Comparison of ENCODE assay signal across 19 mouse cellular contexts in genomic region chr1:37518791-37519190, GRCm38 (mm10). TPM values are rescaled to one million over a fixed set of nuclear protein-coding genes. Genes with fewer than 3 reads are reported as not detected.
DNase-seq lines count a peak whose midpoint lies in the region; ATAC-seq and TF ChIP-seq lines count a peak whose summit lies in the region.
"Had no signal": no experiment of that assay in that cellular context is flagged by ENCODE, and none has a peak within 500 bp of the region (broad histone marks: within the 10 kb centered on the region; RNA-seq: fewer than 3 reads in every experiment).

No protein-coding gene starts in this region.

- H3K4me3 ChIP-seq in gastrocnemius, adult 2 months: 0 out of 2 replicates have a peak overlapping the region, but pooled peaks have one; percentile 2
- H3K4me3 ChIP-seq in heart, postnatal 0 days (ENCODE audit: low read depth, low read length): no peak overlapping the region
- H3K4me3 ChIP-seq in megakaryocyte, embryonic 14.5 days (replicated peaks): peak overlapping the region; percentile 38
- H3K4me3 ChIP-seq in stomach, postnatal 0 days (ENCODE audit: low read depth, low read length): no peak overlapping the region
- H3K4me3 ChIP-seq: embryonic facial prominence, embryonic 13.5 days; forebrain, embryonic 12.5 days; hindbrain, embryonic 13.5 days had no signal

- H3K9ac ChIP-seq in heart, postnatal 0 days (replicated peaks; ENCODE audit: low read depth, low read length): no peak overlapping the region
- H3K9ac ChIP-seq in stomach, postnatal 0 days (ENCODE audit: low read length): no peak overlapping the region
- H3K9ac ChIP-seq: embryonic facial prominence, embryonic 13.5 days; forebrain, embryonic 12.5 days; forebrain, postnatal 0 days; hindbrain, embryonic 13.5 days had no signal

- WGBS in heart, postnatal 0 days: 76% methylated on average over 4 of the region's 4 CpGs
- WGBS in stomach, postnatal 0 days: 67% methylated on average over 4 of the region's 4 CpGs

- peak overlapping the region; percentile 80 for H3K27ac ChIP-seq in gastrocnemius, adult 2 months
- H3K27ac ChIP-seq in heart, postnatal 0 days (ENCODE audit: low read depth): peak overlapping the region; percentile 32; the same call in 1 of the 2 replicates
- peak overlapping the region; percentile 53 for H3K27ac ChIP-seq in stomach, postnatal 0 days (replicated peaks)
- H3K27ac ChIP-seq: embryonic facial prominence, embryonic 13.5 days; forebrain, embryonic 12.5 days; hindbrain, embryonic 13.5 days; hindbrain, postnatal 0 days had no signal

- no peak for DNase-seq in gastrocnemius, adult 2 months
- DNase-seq in gastrocnemius, postnatal 10 days: no peak
- DNase-seq in heart, postnatal 0 days (ENCODE audit: low spot score): no peak
- DNase-seq in heart, postnatal 14 days: no peak
- no peak for DNase-seq in stomach, postnatal 0 days (ENCODE audit: low spot score)
- no peak for DNase-seq in left cerebral cortex, adult 9 months (ENCODE audit: low spot score in 2 of 2)
- DNase-seq: adrenal gland, postnatal 10 days; cerebellum, adult 11-12 months; cerebellum, adult 9-10 months; cerebellum, postnatal 25 days; forebrain, postnatal 0 days; gastrocnemius, postnatal 14 days had no signal

- no peaks in the 10 kb centered on the region for H3K4me1 ChIP-seq in heart, postnatal 0 days (ENCODE audit: control insufficient read depth, insufficient read depth)
- H3K4me1 ChIP-seq in megakaryocyte, embryonic 14.5 days: peaks cover 79% of the 10 kb centered on the region
- H3K4me1 ChIP-seq in stomach, postnatal 0 days (replicated peaks; ENCODE audit: control insufficient read depth, insufficient read depth): peaks cover 6% of the 10 kb centered on the region; the same call in 1 of the 2 replicates
- H3K4me1 ChIP-seq: embryonic facial prominence, embryonic 13.5 days; forebrain, embryonic 12.5 days had no signal

- TF ChIP-seq EP300 in heart, postnatal 0 days (IDR thresholded peaks at IDR 0.05; ENCODE audit: low read depth): no peak
- no peak for TF ChIP-seq EP300 in stomach, postnatal 0 days (optimal IDR thresholded peaks at IDR 0.05)

- no peak for TF ChIP-seq CTCF in gastrocnemius, adult 2 months (IDR thresholded peaks at IDR 0.05)
- TF ChIP-seq CTCF in heart, postnatal 0 days (IDR thresholded peaks at IDR 0.05; ENCODE audit: low read depth): no peak
- TF ChIP-seq CTCF in stomach, postnatal 0 days (IDR thresholded peaks at IDR 0.05; ENCODE audit: low read depth): no peak

- no peak overlapping the region for H3K4me2 ChIP-seq in heart, postnatal 0 days (ENCODE audit: low read depth, low read length)
- no peak overlapping the region for H3K4me2 ChIP-seq in stomach, postnatal 0 days (replicated peaks; ENCODE audit: low read depth)
- H3K4me2 ChIP-seq: embryonic facial prominence, embryonic 13.5 days; forebrain, embryonic 12.5 days; heart, embryonic 11.5 days; hindbrain, embryonic 13.5 days had no signal

- H3K9me3 ChIP-seq in heart, postnatal 0 days (replicated peaks; ENCODE audit: control insufficient read depth, low read length): no peaks in the 10 kb centered on the region
- H3K9me3 ChIP-seq in megakaryocyte, embryonic 14.5 days: no peaks in the 10 kb centered on the region
- no peaks in the 10 kb centered on the region for H3K9me3 ChIP-seq in stomach, postnatal 0 days (ENCODE audit: control insufficient read depth, low read length)
- H3K9me3 ChIP-seq: embryonic facial prominence, embryonic 13.5 days; forebrain, embryonic 12.5 days; hindbrain, embryonic 13.5 days had no signal

- no peaks in the 10 kb centered on the region for H3K27me3 ChIP-seq in heart, postnatal 0 days (ENCODE audit: control insufficient read depth, insufficient read depth, low read length)
- no peaks in the 10 kb centered on the region for H3K27me3 ChIP-seq in megakaryocyte, embryonic 14.5 days (replicated peaks)
- H3K27me3 ChIP-seq in stomach, postnatal 0 days (ENCODE audit: control insufficient read depth, insufficient read depth, low read length): no peaks in the 10 kb centered on the region
- H3K27me3 ChIP-seq: embryonic facial prominence, embryonic 13.5 days; forebrain, embryonic 12.5 days; hindbrain, embryonic 13.5 days had no signal

- no peaks in the 10 kb centered on the region for H3K36me3 ChIP-seq in heart, postnatal 0 days (replicated peaks; ENCODE audit: control insufficient read depth, insufficient read depth, low read length)
- peaks cover 4% of the 10 kb centered on the region for H3K36me3 ChIP-seq in megakaryocyte, embryonic 14.5 days (replicated peaks; ENCODE audit: low read length)
- no peaks in the 10 kb centered on the region for H3K36me3 ChIP-seq in stomach, postnatal 0 days (ENCODE audit: control insufficient read depth, insufficient read depth, low read length)
- H3K36me3 ChIP-seq: embryonic facial prominence, embryonic 13.5 days; forebrain, embryonic 12.5 days; hindbrain, embryonic 13.5 days had no signal

- no peak for ATAC-seq in heart, postnatal 0 days (ENCODE audit: insufficient read depth, low read depth)
- no peak for ATAC-seq in megakaryocyte, adult 5-6 weeks (ENCODE audit: poor library complexity, severe bottlenecking)
- ATAC-seq in stomach, postnatal 0 days (ENCODE audit: low FRiP score, low TSS enrichment): no peak
- ATAC-seq: forebrain, postnatal 0 days; hindbrain, postnatal 0 days had no signal

- intact Hi-C loops in gastrocnemius, adult 2 months (cut with DNase I): no loop called here
- intact Hi-C loops in heart, postnatal 14 days (cut with DNase I): no loop called here

RNA-seq across cellular contexts. Expression of gene Mgat4a, which starts 22.0 kb away (rescaled TPM):
- total RNA-seq in gastrocnemius, adult 2 months (2021): 1 to 10 TPM; 2.8 to 8.4 TPM
- total RNA-seq in gastrocnemius, postnatal 10 days (2021): 1 to 10 TPM; 7.5 to 9.5 TPM
- 7.3 and 24.4 TPM in 2 replicates for total RNA-seq in heart, postnatal 0 days (2014; rRNA removed; ENCODE audit: low replicate concordance)
- 3.3 and 4.4 TPM in 2 replicates for polyA plus RNA-seq in heart, postnatal 0 days (2015; fragmentation: Nextera tagmentation; extraction: Ambion mirVana)
- 10 to 100 TPM; 16.2 to 16.9 TPM for total RNA-seq in heart, postnatal 14 days (2021)
- 0.27 and 0.30 TPM in 2 replicates for polyA plus RNA-seq in megakaryocyte, embryonic 14.5 days (2012; ENCODE audit: insufficient read depth, low replicate concordance)
- total RNA-seq in megakaryocyte, adult 5-6 weeks (2015): 3.5 and 5.1 TPM in 2 replicates
- total RNA-seq in megakaryocyte, adult 5-6 weeks (2017): 5.5 and 6.9 TPM in 2 replicates
- 13.7 and 13.8 TPM in 2 replicates for polyA plus RNA-seq in stomach, postnatal 0 days (2015; fragmentation: Nextera tagmentation; extraction: Ambion mirVana)

Comparison
In these comparisons a context has a peak if more than half of its experiments do, and no peak if none do; other contexts are left out.
1. H3K4me3 ChIP-seq: peak in gastrocnemius, adult 2 months (single experiment) and megakaryocyte, embryonic 14.5 days (single experiment); none in heart, postnatal 0 days (single experiment) and stomach, postnatal 0 days (single experiment).
2. Peak in every context shown above with its lines, with median percentiles within 50 percentile points of each other: H3K27ac ChIP-seq.